Mouse (Mus musculus): ENCODE measurements around the gene Cript. TPM values are rescaled to one million over a fixed set of nuclear protein-coding genes. Genes with fewer than 3 reads are reported as not detected.

The Cript gene
- total and polyA plus RNA-seq, 3 experiments = 30.2 to 41.8 TPM; not detected in 1

DNA sequence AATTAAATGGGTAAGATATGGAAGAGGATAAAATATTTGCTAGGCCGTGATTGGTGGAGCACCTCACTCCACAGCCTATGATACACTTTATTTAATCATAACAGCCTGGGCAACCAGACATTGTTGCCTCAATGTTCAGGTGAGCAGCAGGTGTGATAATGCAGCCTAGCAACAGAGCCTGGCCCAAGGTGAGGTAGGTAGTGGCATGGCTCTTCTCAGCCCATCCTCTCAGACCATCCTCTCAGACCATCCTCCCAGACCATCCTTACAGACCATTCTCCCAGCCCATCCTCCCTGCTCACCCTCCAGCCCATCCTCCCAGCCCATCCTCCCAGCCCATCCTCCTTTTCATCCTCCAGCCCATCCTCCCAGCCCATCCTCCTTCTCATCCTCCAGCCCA is 26.3 kb downstream of the Cript start:
- DNase-seq (ENCODE audit: low read depth, low spot score) = no peak
- TF ChIP-seq ZMIZ1 (IDR thresholded peaks at IDR 0.05; ENCODE audit: low read depth, low read length) (no peak), HCFC1 (IDR thresholded peaks at IDR 0.05; ENCODE audit: low read depth, low read length) (no peak), CHD2 (IDR thresholded peaks at IDR 0.05; ENCODE audit: low read length) (no peak), MYB (IDR thresholded peaks at IDR 0.05; ENCODE audit: low read depth, low read length) (no peak), POLR2AphosphoS2 (IDR thresholded peaks at IDR 0.05; ENCODE audit: low read length) (no peak), E2F4 (IDR thresholded peaks at IDR 0.05; ENCODE audit: borderline replicate concordance, low read depth, low read length) (no peak), GABPA (IDR thresholded peaks at IDR 0.05; ENCODE audit: low read depth, low read length) (no peak), NRF1 (IDR thresholded peaks at IDR 0.05; ENCODE audit: insufficient read depth, low read depth, low read length, poor library complexity, severe bottlenecking) (no peak), RCOR1 (IDR thresholded peaks at IDR 0.05; ENCODE audit: low read depth, low read length) (no peak), UBTF (IDR thresholded peaks at IDR 0.05; ENCODE audit: borderline replicate concordance, insufficient read depth, low read depth, low read length) (no peak), ZC3H11A (IDR thresholded peaks at IDR 0.05; ENCODE audit: low read depth, low read length) (no peak)
- no peaks in the 10 kb centered on the region for H3K36me3 ChIP-seq (ENCODE audit: control insufficient read depth in 1 of 2, insufficient read depth in 2 of 2, low read length in 2 of 2)
- no peaks in the 10 kb centered on the region for H3K9me3 ChIP-seq (replicated peaks; ENCODE audit: insufficient read depth, low read length)
- no peaks in the 10 kb centered on the region for H3K79me2 ChIP-seq (ENCODE audit: control insufficient read depth, insufficient read depth, low read length, poor library complexity)
- H3K4me3 ChIP-seq (ENCODE audit: control insufficient read depth in 1 of 2, insufficient read depth in 1 of 2, low read depth in 2 of 2, low read length in 2 of 2) = no peak overlapping the region
- no peak overlapping the region for H3K9ac ChIP-seq (ENCODE audit: control insufficient read depth, low read depth, low read length, poor library complexity, severe bottlenecking)
- peaks cover 0 to 8% of the 10 kb centered on the region in 2 experiments; a peak in 2 of 4 replicates for H3K4me1 ChIP-seq (ENCODE audit: control insufficient read depth in 1 of 2, insufficient read depth in 2 of 2, low read length in 2 of 2)
- H3K27ac ChIP-seq (ENCODE audit: control insufficient read depth, low read depth, low read length) = no peak overlapping the region
- peaks cover 1 to 2% of the 10 kb centered on the region in 2 experiments; a peak in 3 of 4 replicates for H3K27me3 ChIP-seq (ENCODE audit: control insufficient read depth in 1 of 2, insufficient read depth in 2 of 2, low read length in 2 of 2)

DNA sequence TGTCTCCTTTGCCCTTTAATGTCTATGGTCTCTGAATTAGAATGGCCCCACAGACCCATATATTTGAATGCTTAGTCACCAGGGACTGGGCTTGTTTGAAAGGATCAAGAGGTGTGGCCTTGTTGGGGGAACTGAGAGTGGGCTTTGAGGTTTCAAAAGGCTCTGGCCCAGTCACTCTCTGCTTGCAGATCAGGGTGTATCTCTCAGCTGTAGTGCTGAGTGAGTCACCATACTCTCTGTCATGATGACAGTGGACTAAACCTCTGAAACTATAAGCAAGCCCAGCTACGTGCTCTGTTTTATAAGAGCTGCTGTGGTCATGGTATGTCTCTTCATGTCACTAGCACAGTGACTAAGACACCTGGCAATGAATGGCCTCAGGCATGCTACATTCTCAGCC is 27.1 kb downstream of the Cript start:
- peaks cover 1 to 2% of the 10 kb centered on the region in 2 experiments; a peak in 3 of 4 replicates for H3K27me3 ChIP-seq (ENCODE audit: control insufficient read depth in 1 of 2, insufficient read depth in 2 of 2, low read length in 2 of 2)
- no peak for TF ChIP-seq GABPA (IDR thresholded peaks at IDR 0.05; ENCODE audit: low read depth, low read length)
- TF ChIP-seq E2F4 (IDR thresholded peaks at IDR 0.05; ENCODE audit: borderline replicate concordance, low read depth, low read length) = no peak
- TF ChIP-seq SIN3A (IDR thresholded peaks at IDR 0.05; ENCODE audit: low read length) = no peak
- TF ChIP-seq NRF1 (IDR thresholded peaks at IDR 0.05; ENCODE audit: insufficient read depth, low read depth, low read length, poor library complexity, severe bottlenecking) = no peak
- TF ChIP-seq BHLHE40 (IDR thresholded peaks at IDR 0.05; ENCODE audit: borderline replicate concordance, low read depth, low read length) = no peak
- no peak for TF ChIP-seq TAL1 (IDR thresholded peaks at IDR 0.05; ENCODE audit: low read length)
- no peak for TF ChIP-seq POLR2A (IDR thresholded peaks at IDR 0.05; ENCODE audit: control insufficient read depth in 1 of 2, insufficient read depth in 1 of 2, low read depth in 1 of 2, low read length in 2 of 2, poor library complexity in 1 of 2)
- TF ChIP-seq MEF2A (IDR thresholded peaks at IDR 0.05; ENCODE audit: extremely low read depth, insufficient replicate concordance, low read depth, low read length, poor library complexity, severe bottlenecking) = no peak
- TF ChIP-seq ETS1 (IDR thresholded peaks at IDR 0.05; ENCODE audit: low read depth, low read length) = no peak
- no peak for DNase-seq (ENCODE audit: low read depth, low spot score)
- no peaks in the 10 kb centered on the region for H3K79me2 ChIP-seq (ENCODE audit: control insufficient read depth, insufficient read depth, low read length, poor library complexity)
- H3K4me1 ChIP-seq (ENCODE audit: control insufficient read depth in 1 of 2, insufficient read depth in 2 of 2, low read length in 2 of 2) = peaks cover 0 to 11% of the 10 kb centered on the region in 2 experiments; a peak in 2 of 4 replicates
- no peaks in the 10 kb centered on the region for H3K36me3 ChIP-seq (ENCODE audit: control insufficient read depth in 1 of 2, insufficient read depth in 2 of 2, low read length in 2 of 2)
- no peak overlapping the region for H3K27ac ChIP-seq (ENCODE audit: control insufficient read depth, low read depth, low read length)
- no peak overlapping the region for H3K9ac ChIP-seq (ENCODE audit: control insufficient read depth, low read depth, low read length, poor library complexity, severe bottlenecking)
- H3K9me3 ChIP-seq (replicated peaks; ENCODE audit: insufficient read depth, low read length) = no peaks in the 10 kb centered on the region
- H3K4me3 ChIP-seq (ENCODE audit: control insufficient read depth in 1 of 2, insufficient read depth in 1 of 2, low read depth in 2 of 2, low read length in 2 of 2) = no peak overlapping the region
